In the genomic region with DNA sequence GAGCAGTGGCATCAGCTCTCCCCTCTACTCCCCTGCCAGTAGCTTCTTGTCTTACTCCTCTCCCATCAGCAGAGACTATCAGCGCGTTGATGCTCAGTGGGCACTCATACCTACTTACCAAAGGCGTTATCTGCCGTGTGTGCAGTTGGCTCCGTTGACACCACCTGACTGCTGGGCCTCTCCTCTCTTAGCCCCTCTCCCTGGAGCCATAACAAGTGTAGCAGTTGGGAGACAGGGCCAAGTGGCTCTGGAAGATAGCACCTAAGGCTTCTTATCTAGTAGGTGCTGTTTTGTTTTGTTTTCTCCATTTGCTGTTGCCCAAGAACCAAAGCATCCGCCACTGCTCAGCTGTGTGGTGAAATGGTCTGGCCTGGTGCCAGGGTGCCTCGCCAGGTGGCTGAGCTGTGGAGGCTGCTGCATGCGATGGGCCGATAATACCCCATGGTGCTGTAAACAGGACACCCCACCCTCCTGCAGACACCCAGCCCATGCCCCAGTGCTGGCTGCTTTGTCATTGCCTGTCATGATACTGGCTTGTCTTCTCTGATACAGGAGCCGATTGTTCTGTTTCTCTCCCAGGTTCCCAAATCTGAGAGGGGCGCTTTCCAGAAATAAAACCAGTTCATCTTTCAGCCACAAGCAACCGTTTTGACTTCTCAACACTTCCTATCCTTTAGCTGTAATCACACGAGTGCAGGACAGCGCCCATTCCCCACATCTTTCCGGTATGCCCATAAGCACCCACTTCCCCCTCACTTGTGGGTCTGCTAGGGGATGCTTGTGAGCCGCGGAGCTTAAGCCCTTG, we compare ENCODE assay signal across 8 mouse cellular contexts. TPM values are rescaled to one million over a fixed set of nuclear protein-coding genes. Genes with fewer than 3 reads are reported as not detected.
DNase-seq lines count a peak whose midpoint lies in the region; ATAC-seq and TF ChIP-seq lines count a peak whose summit lies in the region.

No protein-coding gene starts in this region.

- H3K4me3 ChIP-seq in heart, adult 2 months = no peak overlapping the region
- H3K4me3 ChIP-seq in limb, embryonic 13.5 days = no peak overlapping the region
- no peak overlapping the region for H3K4me3 ChIP-seq in myocyte

- no peaks in the 10 kb centered on the region for H3K79me2 ChIP-seq in heart, adult 2 months (replicated peaks; ENCODE audit: control insufficient read depth, insufficient read depth, low read length)
- H3K79me2 ChIP-seq in myocyte (ENCODE audit: control insufficient read depth, insufficient read depth) = no peaks in the 10 kb centered on the region

- H3K36me3 ChIP-seq in heart, adult 2 months (ENCODE audit: control insufficient read depth, insufficient read depth, low read length) = no peaks in the 10 kb centered on the region
- peaks cover 9% of the 10 kb centered on the region; the same call in 1 of the 2 replicates for H3K36me3 ChIP-seq in limb, embryonic 13.5 days
- peaks cover 4% of the 10 kb centered on the region for H3K36me3 ChIP-seq in myocyte (ENCODE audit: control insufficient read depth, insufficient read depth)

- no peak overlapping the region for H3ac ChIP-seq in myocyte (ENCODE audit: control insufficient read depth, insufficient read length)

- no peak for TF ChIP-seq CTCF in heart, adult 2 months (IDR thresholded peaks at IDR 0.05)

- peaks cover 8% of the 10 kb centered on the region for H3K4me1 ChIP-seq in heart, adult 2 months (ENCODE audit: control insufficient read depth, insufficient read depth, low read length)
- peaks cover 21% of the 10 kb centered on the region for H3K4me1 ChIP-seq in limb, embryonic 13.5 days

- WGBS in heart, adult 2 months = 49% methylated on average over 17 of the region's 17 CpGs
- 77% methylated on average over 17 of the region's 17 CpGs for WGBS in limb, embryonic 13.5 days

- H3K9ac ChIP-seq in heart, adult 2 months (ENCODE audit: low read depth, low read length) = no peak overlapping the region
- no peak overlapping the region for H3K9ac ChIP-seq in limb, embryonic 13.5 days

- H3K27me3 ChIP-seq in heart, adult 2 months (ENCODE audit: control insufficient read depth, insufficient read depth, low read length) = no peaks in the 10 kb centered on the region
- no peaks in the 10 kb centered on the region for H3K27me3 ChIP-seq in limb, embryonic 13.5 days
- no peaks in the 10 kb centered on the region for H3K27me3 ChIP-seq in myocyte (ENCODE audit: control insufficient read depth, insufficient read depth, insufficient read length)

- DNase-seq in cerebellum, postnatal 10 days = peak; percentile 76 to 78
- DNase-seq in cerebellum, adult 11 months = no peak
- DNase-seq in urinary bladder, postnatal 25 days (ENCODE audit: low spot score) = peak; percentile 48
- DNase-seq in urinary bladder, postnatal 10 days (ENCODE audit: low spot score) = no peak
- peak; percentile 64 to 84 for DNase-seq in heart, adult 2 months
- peak; percentile 88 for DNase-seq in thymus, postnatal 4 days

- no peak overlapping the region for H3K4me2 ChIP-seq in limb, embryonic 13.5 days (replicated peaks)
- peak overlapping the region; percentile 1 for H3K4me2 ChIP-seq in myocyte (ENCODE audit: low read depth)

- 0 out of 2 replicates have a peak, but pooled peaks have one; percentile 36 for TF ChIP-seq EP300 in heart, adult 2 months (IDR thresholded peaks at IDR 0.05; ENCODE audit: insufficient read depth, low read depth, low read length)

- no peak for TF ChIP-seq POLR2A in heart, adult 2 months (IDR thresholded peaks at IDR 0.05; ENCODE audit: insufficient read depth, low read depth, low read length)
- no peak for TF ChIP-seq POLR2A in myocyte (IDR thresholded peaks at IDR 0.05; ENCODE audit: insufficient read length, low read depth)

- H3K27ac ChIP-seq in heart, adult 2 months = no peak overlapping the region; the same call in 1 of the 2 replicates
- H3K27ac ChIP-seq in limb, embryonic 13.5 days = no peak overlapping the region

- no peaks in the 10 kb centered on the region for H3K9me3 ChIP-seq in limb, embryonic 13.5 days

- intact Hi-C loops in heart, adult 2 months (cut with DNase I) = no loop called here

- ATAC-seq in limb, embryonic 13.5 days (ENCODE audit: low FRiP score, low read depth) = peak; percentile 77

TF ChIP-seq in myocyte, 11 proteins besides CTCF, POLR2A, EP300 and RAD21:
- TF ChIP-seq POLR2AphosphoS2 (IDR thresholded peaks at IDR 0.05; ENCODE audit: insufficient read length, low read depth) (no peak), TCF12 (IDR thresholded peaks at IDR 0.05; ENCODE audit: insufficient read depth, poor library complexity, severe bottlenecking) (peak; percentile 77), CEBPB (IDR thresholded peaks at IDR 0.05; ENCODE audit: insufficient read depth, poor library complexity, severe bottlenecking) (peak; percentile 52; the same call in 1 of the 2 replicates), MYOD1 (IDR thresholded peaks at IDR 0.05; ENCODE audit: control insufficient read depth in 1 of 3, insufficient read length in 2 of 3, low read depth in 2 of 3) (peak in 2 of 3 experiments; percentile 92 to 98), MYOG (IDR thresholded peaks at IDR 0.05; ENCODE audit: control insufficient read depth in 1 of 3, insufficient read depth in 1 of 3, insufficient read length in 2 of 3, low read depth in 2 of 3) (peak; percentile 50 to 97 (median 88)), TCF3 (IDR thresholded peaks at IDR 0.05; ENCODE audit: insufficient read length, low read depth) (peak; percentile 82), REST (IDR thresholded peaks at IDR 0.05; ENCODE audit: insufficient read depth, insufficient read length) (no peak)

RNA-seq across cellular contexts. Expression of a gene that starts 19.9 kb away (rescaled TPM):
- 1 to 10 TPM; 8.6 to 10.0 TPM for total RNA-seq in heart, adult 2 months (2021)
- polyA plus RNA-seq in heart, adult 2 months (2012; rRNA removed) = 9.1 and 19.0 TPM in 2 replicates
- 15.8 and 16.2 TPM in 2 replicates for polyA plus RNA-seq in limb, embryonic 13.5 days (2015; fragmentation: Nextera tagmentation; extraction: Ambion mirVana)
- polyA plus RNA-seq in myocyte (2012; fragmentation: generic; extraction: Trizol) = 9.7 TPM

RNA-seq across cellular contexts. Expression of a gene that starts 27.8 kb away (rescaled TPM):
- 10 to 100 TPM; 34.2 to 41.3 TPM for total RNA-seq in heart, adult 2 months (2021)
- 47.2 and 74.2 TPM in 2 replicates for polyA plus RNA-seq in heart, adult 2 months (2012; rRNA removed)
- 121 and 127 TPM in 2 replicates for polyA plus RNA-seq in limb, embryonic 13.5 days (2015; fragmentation: Nextera tagmentation; extraction: Ambion mirVana)
- 66.7 TPM for polyA plus RNA-seq in myocyte (2012; fragmentation: generic; extraction: Trizol)

RNA-seq across cellular contexts. Expression of a gene that starts 46.6 kb away (rescaled TPM):
- total RNA-seq in heart, adult 2 months (2021) = 10 to 100 TPM; 25.9 to 28.6 TPM
- polyA plus RNA-seq in heart, adult 2 months (2012; rRNA removed) = 19.8 and 31.4 TPM in 2 replicates
- 68.4 and 71.9 TPM in 2 replicates for polyA plus RNA-seq in limb, embryonic 13.5 days (2015; fragmentation: Nextera tagmentation; extraction: Ambion mirVana)
- 52.2 TPM for polyA plus RNA-seq in myocyte (2012; fragmentation: generic; extraction: Trizol)

RNA-seq across cellular contexts. Expression of a gene that starts 57.2 kb away (rescaled TPM):
- 100 to 1,000 TPM; 155 to 170 TPM for total RNA-seq in heart, adult 2 months (2021)
- 69.3 and 112 TPM in 2 replicates for polyA plus RNA-seq in heart, adult 2 months (2012; rRNA removed)
- polyA plus RNA-seq in limb, embryonic 13.5 days (2015; fragmentation: Nextera tagmentation; extraction: Ambion mirVana) = 156 and 168 TPM in 2 replicates
- polyA plus RNA-seq in myocyte (2012; fragmentation: generic; extraction: Trizol) = 54.8 TPM

Comparison
In these comparisons a context has a peak if more than half of its experiments do, and no peak if none do; other contexts are left out.
1. DNase-seq: peak in cerebellum, postnatal 10 days (2 of 2), urinary bladder, postnatal 25 days (single experiment), heart, adult 2 months (2 of 2) and thymus, postnatal 4 days (single experiment); none in cerebellum, adult 11 months (single experiment) and urinary bladder, postnatal 10 days (single experiment).